Mouse (Mus musculus) thymus, postnatal 14 days (tissue): ENCODE data around the gene Dock1.

Experiments
- DNase-seq: peaks from one replicate; pipeline ENCODE4 v3.0.0; 2021

Dock1 gene

DNA sequence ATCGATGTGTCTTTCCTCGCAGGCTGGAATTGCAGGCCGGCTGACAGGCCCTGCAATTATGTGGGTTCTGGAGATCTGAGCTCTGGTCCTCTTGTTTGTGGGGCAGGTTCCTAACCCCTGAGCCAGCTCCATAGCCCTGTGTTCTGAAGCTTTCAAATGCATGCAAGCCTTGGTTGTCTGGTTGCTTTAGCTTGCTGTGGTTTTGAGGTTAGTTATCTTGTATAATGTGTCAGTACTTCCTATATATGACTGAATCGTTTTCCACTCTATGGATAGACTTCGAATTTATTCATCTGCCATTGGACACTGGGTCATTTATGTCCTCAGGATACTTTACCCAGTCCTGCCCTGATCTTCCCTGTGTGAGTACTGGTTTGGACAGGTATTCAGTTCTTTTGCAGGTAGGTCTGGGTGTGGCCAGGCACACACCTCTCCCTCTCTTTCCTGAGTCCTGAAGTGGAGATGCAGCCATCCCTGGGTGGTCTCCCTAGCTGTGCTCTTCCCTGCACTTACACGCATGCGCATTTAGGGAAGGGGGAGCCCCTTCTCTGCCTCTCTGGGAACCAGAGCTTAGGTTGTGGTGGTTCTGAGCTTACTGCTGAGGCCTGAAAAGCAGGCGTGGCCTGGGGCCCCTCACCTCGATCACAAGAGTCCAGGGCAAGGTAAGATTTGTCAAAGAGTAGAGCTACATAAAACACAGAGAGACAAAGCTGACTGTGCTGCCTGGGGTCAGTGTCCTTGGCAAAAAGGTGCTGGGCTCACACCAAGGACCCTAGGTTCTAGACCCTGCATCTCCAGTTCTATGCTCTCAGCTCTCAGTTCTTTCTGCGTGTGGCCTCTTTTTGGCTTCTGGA lies 25.9 kb downstream of the Dock1 start:
- no peak for DNase-seq

DNA sequence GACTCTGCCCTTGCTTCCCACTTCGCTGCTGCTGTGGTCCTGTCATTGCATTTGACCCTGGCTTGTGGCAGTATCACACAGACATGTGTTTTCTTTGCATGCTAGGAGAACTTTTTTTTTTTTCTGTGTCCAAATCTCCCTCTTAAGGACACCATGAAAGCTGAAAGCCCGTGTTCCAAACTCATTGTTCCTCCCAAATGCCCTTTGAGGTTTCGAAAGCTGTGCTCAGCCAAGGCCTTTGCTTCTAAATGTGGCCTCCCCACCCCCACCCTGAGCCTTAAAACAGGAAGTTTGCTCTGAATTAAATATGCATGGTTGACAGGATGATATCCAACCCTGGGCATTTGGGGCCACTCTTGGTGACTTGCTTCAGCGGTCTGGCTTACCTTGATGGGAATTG lies 27.0 kb downstream of the Dock1 start:
- no peak for DNase-seq

DNA sequence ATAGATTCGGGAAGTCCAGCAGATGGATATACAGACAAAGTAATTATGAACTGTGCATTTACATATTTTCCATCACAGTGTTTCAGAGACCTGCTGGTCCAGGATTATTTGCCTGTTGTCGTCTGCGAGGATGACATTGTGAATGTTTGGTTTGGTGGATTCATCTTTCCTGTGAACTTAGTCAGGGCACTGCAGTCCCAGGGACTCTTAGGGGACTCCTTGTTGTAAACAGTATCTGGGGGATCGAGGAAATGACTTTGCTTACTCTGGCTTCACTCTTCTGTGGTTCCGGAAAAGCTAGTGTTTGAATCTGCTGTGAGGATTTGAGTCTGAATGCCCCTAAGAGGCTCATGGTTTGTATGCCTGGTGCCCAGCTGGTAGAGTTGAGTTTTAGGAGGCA lies 27.8 kb downstream of the Dock1 start:
- no peak for DNase-seq

DNA sequence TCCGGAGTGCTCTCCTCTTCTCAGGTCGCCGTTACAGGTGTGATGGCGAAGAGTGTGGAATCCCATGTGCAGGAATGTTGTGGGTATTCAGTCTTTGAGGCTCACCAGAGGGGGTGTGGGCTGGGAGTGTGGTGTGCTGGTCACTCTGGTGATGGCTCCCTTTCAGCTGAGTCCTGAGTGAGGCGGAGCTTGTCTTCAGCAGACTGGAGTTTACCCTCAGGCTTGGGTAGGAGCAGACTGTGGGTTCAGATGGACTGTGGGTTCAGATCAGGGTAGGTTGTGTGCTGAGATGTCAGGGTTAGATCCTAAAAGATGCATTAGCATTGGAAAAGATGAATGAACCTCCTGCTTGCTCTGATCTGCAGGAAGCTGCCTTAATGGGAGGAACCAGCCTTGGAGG lies 29.5 kb downstream of the Dock1 start:
- DNase-seq: no peak

DNA sequence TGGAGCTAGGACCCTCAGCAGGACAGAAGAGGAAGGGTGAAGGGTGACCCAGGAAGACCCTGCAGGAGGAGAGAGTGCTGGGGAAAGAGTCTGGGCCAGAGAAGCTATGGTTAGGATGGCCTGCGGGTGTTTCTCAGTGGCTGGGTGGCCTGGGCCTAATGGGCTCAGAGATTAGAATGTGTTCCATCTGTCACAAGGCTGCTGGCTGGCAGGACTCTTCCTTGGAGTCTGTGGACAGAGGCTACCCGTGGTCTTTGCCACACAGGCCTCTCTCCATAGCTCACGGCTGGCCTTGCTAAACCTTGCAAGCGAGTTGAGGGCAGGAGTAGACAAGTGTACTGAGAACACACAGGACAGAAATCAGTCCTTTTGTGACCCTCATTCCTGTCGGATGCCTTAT lies 32.0 kb downstream of the Dock1 start:
- no peak for DNase-seq

DNA sequence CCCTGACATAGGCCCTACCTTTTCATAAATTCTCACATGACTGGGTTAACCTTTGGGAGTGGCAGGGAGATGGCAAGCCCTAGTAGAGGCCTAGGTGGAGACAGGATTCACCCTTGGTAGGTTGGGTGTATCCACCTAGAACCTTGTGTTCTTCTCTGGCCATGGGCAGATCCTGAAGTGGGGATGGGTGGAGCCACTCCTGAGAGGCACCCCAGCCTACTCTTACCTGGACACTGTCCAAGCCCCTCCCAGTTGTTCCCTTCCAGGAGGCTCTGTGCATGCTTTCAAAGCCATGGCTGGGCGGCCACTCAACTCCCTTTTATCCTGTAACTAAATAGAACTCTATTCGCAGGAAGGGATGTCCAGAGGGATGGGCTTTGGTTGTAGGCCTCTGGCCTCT lies 33.2 kb downstream of the Dock1 start:
- DNase-seq: no peak

DNA sequence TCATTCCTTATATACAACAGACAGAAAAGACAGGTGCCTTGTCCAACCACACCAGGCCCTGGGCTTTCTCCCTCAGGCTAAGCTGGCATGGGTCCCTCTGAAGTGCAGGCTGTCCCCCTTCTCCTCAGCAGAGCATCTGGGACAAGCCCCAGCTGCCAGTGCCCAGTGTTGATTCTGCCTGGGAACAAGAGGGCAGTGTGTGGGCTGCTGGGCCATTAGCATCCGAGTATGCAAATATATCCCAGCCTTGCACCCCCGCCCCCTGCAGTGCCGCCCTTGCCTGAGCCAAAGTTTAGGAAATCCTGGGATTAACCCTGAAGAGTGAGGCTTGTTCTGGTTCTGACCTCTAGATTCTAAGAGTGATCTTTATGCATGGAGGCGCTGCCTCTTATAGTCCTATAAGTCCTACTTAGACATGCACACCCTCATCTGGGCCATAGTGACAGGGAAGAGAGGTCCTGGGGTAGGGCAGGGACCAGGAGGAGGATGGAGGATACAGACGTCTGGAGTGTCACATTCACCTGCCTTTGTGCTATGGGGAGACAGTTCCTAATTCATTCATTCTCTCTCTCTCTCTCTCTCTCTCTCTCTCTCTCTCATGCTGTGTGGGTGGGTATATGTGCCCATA lies 38.9 kb downstream of the Dock1 start:
- no peak for DNase-seq

DNA sequence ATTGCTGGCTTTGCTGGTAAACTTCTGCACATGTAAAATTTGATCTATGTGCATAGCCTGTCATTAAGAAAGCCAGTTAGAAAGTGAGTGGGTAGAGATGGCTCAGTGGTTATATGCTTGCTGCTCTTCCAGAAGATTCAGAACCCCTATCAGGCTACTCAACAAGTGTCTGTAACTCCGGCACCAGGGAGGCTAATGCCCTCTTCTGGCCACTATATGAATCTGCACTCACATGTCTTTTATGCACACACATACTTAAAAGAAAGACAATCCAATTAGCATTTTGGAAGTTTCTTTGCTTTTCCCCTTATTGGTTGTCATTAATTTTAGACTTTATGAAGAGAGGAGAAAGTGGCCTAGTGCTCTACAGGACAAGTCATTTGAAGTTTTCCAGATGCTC lies 41.1 kb downstream of the Dock1 start:
- no peak for DNase-seq

DNA sequence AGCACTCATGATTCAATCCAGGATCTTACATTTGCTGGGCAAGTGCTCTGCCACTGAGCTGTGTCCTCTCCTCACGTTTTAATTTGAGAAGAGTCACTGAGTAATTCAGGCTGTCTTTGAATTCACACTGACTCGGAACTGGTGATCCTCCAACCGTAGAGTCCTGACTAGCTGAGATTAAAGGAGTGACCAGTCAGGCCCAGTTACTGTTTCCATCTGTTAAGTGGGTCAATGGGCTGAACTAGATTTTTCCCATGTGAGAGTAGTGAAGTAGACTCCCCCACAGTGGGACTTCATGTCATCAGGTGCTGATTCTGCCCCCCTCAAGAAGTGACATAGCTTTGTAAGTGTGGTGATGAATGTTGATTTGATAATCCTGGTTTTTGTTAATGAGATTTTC lies 49.0 kb downstream of the Dock1 start:
- DNase-seq: no peak

DNA sequence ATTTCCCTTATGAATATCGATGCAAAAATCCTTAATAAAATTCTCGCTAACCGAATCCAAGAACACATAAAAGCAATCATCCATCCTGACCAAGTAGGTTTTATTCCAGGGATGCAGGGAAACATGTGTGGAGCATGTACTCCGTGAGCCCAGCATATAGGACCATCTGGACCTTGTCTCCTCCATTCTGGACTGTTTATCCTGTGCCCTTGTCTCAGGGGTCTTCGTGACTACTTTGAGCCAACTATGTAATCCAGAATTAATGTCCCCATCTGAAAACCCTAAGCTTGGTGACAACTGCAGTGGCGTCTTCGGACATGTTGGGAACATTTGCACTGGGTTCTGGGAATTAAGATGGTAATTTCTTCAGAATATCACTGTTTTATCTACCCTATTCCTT lies 51.9 kb downstream of the Dock1 start:
- DNase-seq: no peak

DNA sequence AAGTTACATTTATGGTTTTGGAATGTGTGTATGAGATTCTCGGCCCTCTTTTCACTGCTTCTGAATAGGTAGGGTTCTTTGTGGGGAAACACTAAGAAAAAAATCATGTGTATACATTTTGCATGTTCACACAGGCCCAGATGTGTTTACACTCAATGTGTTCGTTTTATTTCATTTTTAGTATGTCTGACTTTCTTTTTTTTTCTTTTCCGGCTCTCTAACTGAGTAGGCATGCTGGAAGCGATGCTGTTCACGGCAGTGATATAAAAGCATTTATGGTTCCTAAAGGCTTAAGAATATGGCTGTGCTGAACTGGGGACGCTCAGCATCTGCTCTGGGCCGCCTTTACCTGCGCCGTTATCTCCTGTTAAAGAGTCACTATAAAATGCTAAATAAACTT lies 52.5 kb downstream of the Dock1 start:
- no peak for DNase-seq

DNA sequence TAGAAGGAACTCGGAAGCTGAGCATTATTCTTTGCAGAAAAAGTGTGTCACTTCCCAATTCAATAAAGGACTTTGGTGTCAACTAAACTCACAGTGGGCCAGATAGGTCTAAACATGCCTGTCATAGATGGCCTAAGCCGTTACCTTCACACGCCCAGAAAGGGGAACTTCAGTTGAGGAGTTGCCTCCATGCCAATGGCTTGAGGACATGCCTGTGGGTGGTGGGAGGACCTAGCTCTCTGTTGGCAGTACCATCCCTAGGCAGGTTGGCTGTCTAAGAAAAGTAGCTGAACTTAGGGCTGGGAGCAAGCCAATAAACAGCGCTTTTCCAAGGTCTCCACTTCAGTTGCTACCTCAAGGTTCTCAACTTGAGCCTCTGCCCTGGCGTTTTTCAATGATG lies 53.1 kb downstream of the Dock1 start:
- DNase-seq: no peak

DNA sequence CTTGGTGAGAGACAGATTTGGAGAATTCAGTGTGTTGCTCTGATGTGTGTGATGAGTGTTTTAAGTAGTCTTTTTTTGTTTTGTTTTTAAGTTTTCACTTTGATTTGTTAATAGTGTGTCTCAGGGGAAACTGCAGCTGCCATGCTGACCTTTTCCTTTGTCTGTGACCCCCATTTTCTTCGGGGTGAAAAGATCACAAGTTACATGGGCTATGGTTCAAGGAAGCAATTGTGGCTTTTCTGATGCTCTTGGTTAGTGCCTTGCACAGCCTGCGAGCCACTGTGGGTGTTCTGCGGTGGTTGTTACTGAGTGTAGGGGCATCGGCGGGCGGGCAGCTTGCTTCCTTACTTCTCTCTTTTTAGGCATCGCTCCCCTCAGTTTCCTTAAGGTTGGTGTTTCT lies 54.4 kb downstream of the Dock1 start:
- DNase-seq: no peak

DNA sequence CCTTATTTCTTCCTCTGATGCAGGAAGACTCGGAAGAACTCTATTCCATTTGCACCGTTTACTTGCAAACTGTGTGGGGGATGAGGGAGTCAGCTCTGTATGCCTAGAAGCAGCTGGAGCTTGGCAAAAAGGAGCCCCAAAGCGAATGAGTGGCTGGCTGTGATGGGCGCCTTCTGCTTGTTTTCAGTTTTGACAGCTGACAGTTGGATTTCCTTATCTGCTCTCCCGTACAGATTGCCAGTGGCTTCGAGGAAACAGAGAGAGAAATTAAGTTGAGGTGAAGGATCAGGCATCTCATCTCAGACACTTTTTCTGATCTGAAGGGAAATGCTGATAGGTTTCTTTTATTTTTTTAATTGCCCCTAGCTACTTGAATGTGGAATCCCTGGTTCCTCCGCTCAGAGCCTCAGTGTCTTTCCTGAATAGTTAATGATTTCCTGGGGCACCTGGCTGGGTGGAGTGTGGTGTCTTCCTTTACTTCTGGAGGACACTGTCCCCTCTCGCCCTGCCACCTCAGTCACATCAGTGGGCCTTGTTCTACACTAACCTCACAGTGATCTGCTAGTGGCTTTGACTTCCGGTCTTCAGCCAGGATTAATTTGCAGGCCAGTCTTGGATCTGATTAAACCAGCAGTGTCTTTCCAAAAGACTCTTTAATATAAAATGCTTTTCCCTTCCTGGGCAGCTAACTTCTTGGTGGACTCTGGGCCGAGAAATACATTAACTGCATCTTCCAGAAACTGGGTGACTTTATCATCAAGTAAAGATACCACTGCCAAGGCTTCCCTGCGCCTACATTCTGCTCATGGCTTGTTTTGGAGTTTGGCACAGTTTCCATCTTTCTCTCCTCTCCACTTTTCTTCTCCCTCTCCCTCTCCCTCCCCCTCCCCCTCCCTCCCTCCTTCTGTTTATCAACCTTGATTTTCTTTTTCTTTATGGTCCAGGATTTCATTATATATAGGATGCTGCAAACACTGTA lies 55.4 kb downstream of the Dock1 start:
- no peak for DNase-seq

DNA sequence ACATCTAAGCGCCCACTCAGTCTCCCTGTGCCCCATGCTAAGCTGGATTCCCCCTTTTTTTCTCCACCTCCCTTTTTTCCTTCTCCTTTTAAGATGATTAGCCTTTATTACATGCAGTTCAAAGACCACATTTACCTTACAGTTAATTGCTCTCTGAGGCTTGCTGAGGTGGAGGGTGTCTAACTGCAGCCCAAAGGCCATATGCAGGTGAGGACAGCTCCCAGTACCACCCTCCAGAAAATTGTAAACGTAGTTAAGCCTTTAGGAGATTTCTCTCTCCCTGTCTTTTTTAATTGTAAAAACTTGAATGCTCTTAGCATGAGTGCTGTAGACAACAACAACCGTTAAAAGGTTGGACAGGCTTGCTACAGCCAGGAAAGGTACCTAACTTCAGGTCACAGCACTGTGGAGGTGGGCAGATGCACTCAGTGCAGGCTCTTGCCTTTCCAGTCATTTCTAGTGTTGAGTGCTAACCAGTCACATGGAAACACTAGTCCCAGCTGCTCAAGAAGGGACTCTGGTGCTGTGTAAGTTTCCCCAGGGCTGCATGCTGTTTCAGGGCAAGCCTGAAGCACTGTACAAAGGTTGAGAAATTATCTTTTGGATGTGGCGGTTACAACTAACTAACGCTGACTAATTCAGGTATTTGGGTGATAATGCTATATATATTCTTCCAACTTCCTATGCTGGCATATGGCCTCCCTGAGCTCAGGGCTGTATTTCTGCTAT lies 56.2 kb downstream of the Dock1 start:
- no peak for DNase-seq

DNA sequence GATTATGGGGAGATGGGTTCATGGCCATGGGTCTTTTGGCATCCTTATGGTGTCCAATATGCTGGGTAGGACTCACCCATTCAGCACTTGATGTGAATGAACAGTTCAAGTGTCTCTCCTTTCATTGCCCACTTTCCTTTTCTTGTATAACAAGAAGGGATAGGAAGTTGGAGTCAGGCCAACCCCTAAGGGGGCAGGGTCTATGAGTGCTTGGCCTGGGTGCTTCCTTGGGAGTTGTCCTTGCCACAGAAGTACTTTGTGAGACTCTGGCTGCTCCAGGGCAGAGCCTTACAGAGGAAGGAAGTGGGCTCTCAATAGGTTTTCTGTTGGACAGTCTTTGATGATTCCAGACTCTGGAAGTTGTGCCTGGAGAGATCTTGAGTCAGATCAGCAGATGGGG lies 58.9 kb downstream of the Dock1 start:
- DNase-seq: no peak

DNA sequence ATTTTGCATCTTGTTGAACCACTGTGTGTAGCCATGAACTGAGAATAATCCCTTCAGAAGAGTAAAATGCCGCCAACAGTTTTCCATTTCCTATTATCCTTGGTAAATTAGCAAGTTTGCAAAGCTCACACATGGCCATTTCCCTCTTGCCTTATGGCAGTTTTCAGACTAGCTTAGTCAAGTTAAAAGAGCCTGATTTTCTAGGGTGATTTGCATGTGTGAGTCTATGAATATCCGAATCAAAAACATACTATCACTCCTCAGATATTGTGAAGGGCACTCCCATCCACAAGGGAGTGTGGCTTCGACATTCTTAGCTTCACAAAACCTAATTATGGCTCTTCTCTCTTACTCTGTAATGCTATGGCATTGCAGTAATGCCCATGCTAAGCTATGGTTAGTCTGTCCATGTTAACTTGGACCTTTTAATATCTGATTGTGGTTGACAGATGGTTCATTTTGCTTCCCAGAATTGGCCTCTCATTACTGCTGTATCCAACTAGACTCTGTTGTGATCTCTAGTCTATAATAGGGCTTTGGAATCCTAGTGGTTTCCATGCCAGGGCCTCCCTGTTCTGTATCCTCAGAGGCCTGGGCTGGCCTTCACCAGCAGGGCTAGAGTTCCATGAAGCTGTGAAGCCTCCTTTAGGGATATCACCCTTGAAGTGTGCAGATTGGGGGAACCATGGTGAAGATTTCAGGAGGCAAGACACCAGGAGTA lies 60.1 kb downstream of the Dock1 start:
- DNase-seq: no peak

DNA sequence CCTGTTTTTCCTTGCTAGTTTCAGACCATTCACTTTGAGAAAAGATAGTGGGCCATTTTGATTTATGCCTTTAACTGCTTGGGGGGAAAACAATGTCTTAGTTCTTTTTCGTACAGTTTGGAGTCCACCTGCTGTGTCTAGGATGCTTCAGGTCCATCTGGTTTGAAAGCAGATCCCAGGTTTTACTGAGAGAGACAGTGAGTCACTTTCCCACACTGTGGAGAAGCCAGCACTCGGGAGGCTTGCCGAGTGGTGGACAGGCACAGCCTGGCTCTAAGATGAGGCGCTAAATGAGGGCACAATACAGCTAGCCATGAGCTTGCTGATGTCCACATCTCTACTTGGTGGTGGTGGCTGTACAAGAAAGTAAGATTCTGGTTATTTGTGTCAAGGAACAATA lies 76.6 kb downstream of the Dock1 start:
- DNase-seq: no peak

DNA sequence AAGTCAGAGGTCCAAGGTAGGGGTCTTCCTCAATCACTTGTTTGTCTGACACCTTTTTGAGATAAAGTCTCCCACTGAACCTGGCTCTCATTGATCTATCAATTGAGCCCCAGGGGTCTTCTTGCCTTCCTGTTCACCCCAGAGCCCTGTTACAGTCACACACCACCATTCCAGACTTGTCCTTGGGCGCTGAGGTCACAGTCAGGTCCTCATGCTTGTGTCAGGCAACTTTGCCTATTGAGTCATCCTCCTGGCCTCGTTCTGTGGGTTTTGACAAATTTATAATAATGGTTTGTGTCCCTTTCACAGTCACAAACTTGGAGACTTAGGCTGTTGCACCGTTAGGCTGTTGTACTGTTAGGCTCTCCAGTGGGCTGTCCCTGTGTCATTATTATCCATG lies 77.9 kb downstream of the Dock1 start:
- no peak for DNase-seq

DNA sequence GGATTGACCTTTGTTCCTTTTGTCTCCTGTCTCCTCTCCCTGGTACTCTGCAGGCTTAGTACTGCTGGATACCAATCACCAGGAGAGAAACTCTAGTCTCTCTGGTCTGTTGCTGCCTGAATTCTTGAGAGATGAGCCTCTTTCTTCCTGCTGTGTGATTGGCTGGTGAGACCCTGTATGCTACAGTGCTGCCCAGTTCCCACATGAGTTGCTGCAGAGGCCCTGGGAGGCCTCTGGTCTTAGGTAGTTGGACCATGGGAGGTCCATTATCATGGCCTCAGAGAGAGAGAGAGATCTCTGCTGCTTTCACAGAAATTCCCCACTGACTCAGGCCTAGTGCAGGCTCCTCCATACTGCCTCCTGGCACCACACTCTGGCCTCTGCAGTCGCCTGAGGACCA lies 79.2 kb downstream of the Dock1 start:
- DNase-seq: no peak

DNA sequence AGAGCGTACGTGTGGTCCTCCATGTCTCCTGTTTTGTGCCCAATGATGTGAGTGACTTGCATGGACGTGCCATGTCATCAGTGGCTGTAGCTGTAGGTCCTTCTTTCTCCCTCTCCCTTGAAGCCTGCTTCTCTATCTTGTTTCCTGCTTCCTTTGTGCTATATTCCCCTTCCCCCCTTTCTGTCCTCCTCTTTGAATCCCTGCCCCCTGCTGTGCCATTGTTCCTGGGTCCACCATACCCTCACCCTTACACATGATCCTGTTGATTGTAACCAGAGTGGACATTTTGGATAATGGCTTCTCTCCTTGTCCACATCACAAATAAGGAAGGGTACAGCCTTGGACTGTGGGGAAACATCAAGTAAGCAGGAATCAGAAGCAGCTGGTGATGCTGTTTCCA lies 81.0 kb downstream of the Dock1 start:
- DNase-seq: no peak

DNA sequence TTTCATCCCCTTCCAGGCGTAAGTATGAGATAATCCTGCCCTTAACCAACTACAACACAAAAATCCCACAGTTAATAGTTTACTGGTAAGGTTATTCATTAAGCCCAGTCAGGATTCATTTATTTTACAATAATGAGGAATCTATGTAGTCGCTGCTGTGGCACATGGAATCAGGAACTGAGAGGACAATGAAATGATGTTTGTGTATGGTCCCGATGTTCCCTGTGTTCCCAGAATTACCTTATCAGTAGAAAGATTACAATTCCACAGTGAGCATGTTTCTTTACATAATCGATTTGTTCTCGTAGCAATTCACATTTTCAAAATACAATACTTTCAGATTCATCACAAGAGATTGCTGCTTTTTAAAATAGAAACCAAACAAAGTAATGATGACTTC lies 83.0 kb downstream of the Dock1 start:
- DNase-seq: no peak
